Comparison of ENCODE assay signal across 7 mouse cellular contexts in the genomic region with DNA sequence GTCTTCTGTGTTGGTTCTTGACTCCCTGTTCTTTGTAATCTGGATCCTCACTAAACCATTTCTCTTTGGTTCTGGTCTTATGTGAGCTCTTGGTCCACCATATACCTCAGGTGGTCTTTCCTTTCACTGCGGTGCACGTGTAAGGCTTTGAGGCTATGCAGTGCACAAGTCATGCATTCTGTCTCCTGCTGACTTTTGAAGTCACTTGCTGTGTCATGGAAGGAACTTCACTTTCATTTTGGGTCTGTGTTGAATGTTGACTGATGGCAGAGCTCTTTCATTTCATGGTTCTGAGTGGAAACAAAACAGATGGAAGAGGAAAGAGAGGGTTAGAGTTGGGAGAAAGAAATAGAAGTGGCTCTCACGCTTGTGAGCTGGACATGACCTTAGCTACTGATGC. TPM values are rescaled to one million over a fixed set of nuclear protein-coding genes. Genes with fewer than 3 reads are reported as not detected.
DNase-seq lines count a peak whose midpoint lies in the region; ATAC-seq and TF ChIP-seq lines count a peak whose summit lies in the region.

No protein-coding gene starts in this region.

- TF ChIP-seq CTCF in liver, postnatal 0 days (IDR thresholded peaks at IDR 0.05; ENCODE audit: low read depth), result no peak

- no peak overlapping the region for H3K4me3 ChIP-seq in kidney, embryonic 14.5 days (ENCODE audit: low read length)
- no peak overlapping the region for H3K4me3 ChIP-seq in liver, postnatal 0 days (ENCODE audit: low read depth, low read length)

- DNase-seq in kidney, adult 9 months, result no peak
- peak; percentile 61 for DNase-seq in 416B (ENCODE audit: low read depth)
- DNase-seq in liver, postnatal 0 days, result no peak
- DNase-seq in ovary, adult 18-20 months (ENCODE audit: low spot score), result no peak
- DNase-seq in thymus, postnatal 10 days (ENCODE audit: low spot score in 2 of 2), result no peak

- 0 out of 2 replicates have a peak overlapping the region, but pooled peaks have one; percentile 14 for H3K27ac ChIP-seq in kidney, embryonic 14.5 days (ENCODE audit: low read depth, low read length)
- H3K27ac ChIP-seq in liver, postnatal 0 days (ENCODE audit: low read depth), result peak overlapping the region; percentile 93

- peaks cover 24% of the 10 kb centered on the region for H3K4me1 ChIP-seq in kidney, embryonic 14.5 days (ENCODE audit: control insufficient read depth, insufficient read depth, low read length)
- peaks cover 37% of the 10 kb centered on the region for H3K4me1 ChIP-seq in liver, postnatal 0 days (ENCODE audit: insufficient read depth)

- no peaks in the 10 kb centered on the region for H3K9me3 ChIP-seq in kidney, embryonic 14.5 days (ENCODE audit: control insufficient read depth, low read length)
- H3K9me3 ChIP-seq in liver, postnatal 0 days (ENCODE audit: low read length), result no peaks in the 10 kb centered on the region

- no peak for TF ChIP-seq EP300 in liver, postnatal 0 days (IDR thresholded peaks at IDR 0.05; ENCODE audit: low read depth)

- H3K4me2 ChIP-seq in kidney, embryonic 14.5 days (replicated peaks; ENCODE audit: low read depth, low read length), result no peak overlapping the region
- H3K4me2 ChIP-seq in liver, postnatal 0 days (ENCODE audit: low read depth, low read length), result no peak overlapping the region

- H3K36me3 ChIP-seq in kidney, embryonic 14.5 days (ENCODE audit: control insufficient read depth, insufficient read depth, low read length), result no peaks in the 10 kb centered on the region
- H3K36me3 ChIP-seq in liver, postnatal 0 days (replicated peaks; ENCODE audit: insufficient read depth, low read length), result no peaks in the 10 kb centered on the region

- no peak for ATAC-seq in kidney, embryonic 14.5 days (ENCODE audit: low FRiP score, low TSS enrichment)
- peak; percentile 58 for ATAC-seq in CD4-positive, CD25-positive, alpha-beta regulatory T cell, adult 4 months
- no peak for ATAC-seq in liver, postnatal 0 days

- H3K27me3 ChIP-seq in kidney, embryonic 14.5 days (ENCODE audit: control insufficient read depth, insufficient read depth, low read length), result no peaks in the 10 kb centered on the region
- H3K27me3 ChIP-seq in liver, postnatal 0 days (ENCODE audit: insufficient read depth, low read length), result no peaks in the 10 kb centered on the region

- WGBS in kidney, embryonic 14.5 days, result 72% methylated on average over 3 of the region's 3 CpGs
- 61% methylated on average over 3 of the region's 3 CpGs for WGBS in liver, postnatal 0 days (ENCODE audit: insufficient replicate concordance)

- no peak overlapping the region for H3K9ac ChIP-seq in kidney, embryonic 14.5 days (ENCODE audit: low read depth, low read length)
- H3K9ac ChIP-seq in liver, postnatal 0 days (replicated peaks), result no peak overlapping the region

RNA-seq across cellular contexts. Expression of gene Tbl1xr1, which starts 13.4 kb away (rescaled TPM):
- 20.6 and 39.7 TPM in 2 replicates for polyA plus RNA-seq in kidney, embryonic 14.5 days (2014; fragmentation: Nextera tagmentation; extraction: Ambion mirVana)
- polyA plus RNA-seq in CD4-positive, CD25-positive, alpha-beta regulatory T cell, adult 4 months (2017; shearing (Covaris generic)), result 10 to 100 TPM; 21.6 to 25.6 TPM
- 8.8 and 9.8 TPM in 2 replicates for polyA plus RNA-seq in liver, postnatal 0 days (2015; fragmentation: Nextera tagmentation; extraction: Ambion mirVana)
